Mouse (Mus musculus) liver, embryonic 15.5 days (tissue): Measurements from ENCODE around the gene Trmu. TPM values are rescaled to one million over a fixed set of nuclear protein-coding genes. Genes with fewer than 3 reads are reported as not detected.

ENCODE experiments used
- ATAC-seq: fragments of 200-750 bp; cut with Nextera tagmentation; 2 replicates; pipeline ENCODE4 v1.8.0; 2017; ENCODE audit warnings: moderate number of reproducible peaks, mild to moderate bottlenecking, moderate library complexity; ENCODE audit not compliant: insufficient read depth
- H3K27ac ChIP-seq: fragments of 300-500 bp; sonication (generic); replicated peaks from 2 replicates; pipeline ENCODE4 v1.5.1; 2015; ENCODE audit warnings: mild to moderate bottlenecking, inconsistent platforms
- H3K27me3 ChIP-seq: fragments of 300-500 bp; sonication (generic); 2 replicates; pipeline ENCODE4 v1.6.1; 2015; ENCODE audit warnings: mild to moderate bottlenecking, inconsistent platforms
- H3K36me3 ChIP-seq: fragments of 300-500 bp; sonication (generic); replicated peaks from 2 replicates; pipeline ENCODE4 v1.6.1; 2015; ENCODE audit warnings: moderate library complexity, mild to moderate bottlenecking, inconsistent platforms
- H3K4me1 ChIP-seq: fragments of 300-500 bp; sonication (generic); replicated peaks from 2 replicates; pipeline ENCODE4 v1.6.1; 2015; ENCODE audit warnings: inconsistent platforms
- H3K4me2 ChIP-seq: fragments of 300-500 bp; sonication (generic); 2 replicates; pipeline ENCODE4 v1.6.1; 2015; ENCODE audit warnings: moderate library complexity, mild to moderate bottlenecking, inconsistent platforms
- H3K4me3 ChIP-seq: fragments of 300-500 bp; sonication (generic); replicated peaks from 2 replicates; pipeline ENCODE4 v1.5.1; 2015; ENCODE audit warnings: mild to moderate bottlenecking, inconsistent platforms
- H3K9ac ChIP-seq: fragments of 300-500 bp; sonication (generic); 2 replicates; pipeline ENCODE4 v1.6.1; 2015; ENCODE audit warnings: moderate library complexity, mild to moderate bottlenecking, inconsistent platforms
- H3K9me3 ChIP-seq: fragments of 300-500 bp; sonication (generic); replicated peaks from 2 replicates; pipeline ENCODE4 v1.6.1; 2016; ENCODE audit warnings: inconsistent platforms
- WGBS: fragments of 180-500 bp; shearing (Covaris S2); methylation state at CpG from one replicate; pipeline ENCODE4 v1.1.7; 2015; ENCODE audit warnings: mixed read lengths; ENCODE audit not compliant: insufficient replicate concordance; 5-methylcytosine and 5-hydroxymethylcytosine counted together
- polyA plus RNA-seq: library from polyadenylated mRNA; unstranded; fragments of >200 nt; fragmentation: Nextera tagmentation; extraction: Ambion mirVana; gene quantifications from 2 replicates; pipeline ENCODE4 v1.2.1, GENCODE M21; 2015

Trmu gene
- polyA plus RNA-seq, 1 experiment from 2014 or later = 17.3 TPM

GRCm38 (mm10) chr15:85919191-85919891 lies 40.2 kb downstream of the Trmu start:
- no peak overlapping the region for H3K27ac ChIP-seq
- WGBS = 47% methylated on average over 8 of the region's 8 CpGs
- no peaks in the 10 kb centered on the region for H3K9me3 ChIP-seq
- no peak overlapping the region for H3K4me3 ChIP-seq
- H3K4me2 ChIP-seq = no peak overlapping the region
- H3K4me1 ChIP-seq = no peaks in the 10 kb centered on the region
- no peaks in the 10 kb centered on the region for H3K36me3 ChIP-seq
- no peaks in the 10 kb centered on the region for H3K27me3 ChIP-seq
- no peak overlapping the region for H3K9ac ChIP-seq
- no peak for ATAC-seq

- ATAC-seq = no peak
- H3K27ac ChIP-seq = no peak overlapping the region
- H3K36me3 ChIP-seq = no peaks in the 10 kb centered on the region
- H3K9me3 ChIP-seq = no peaks in the 10 kb centered on the region
- H3K4me3 ChIP-seq = no peak overlapping the region
- H3K4me2 ChIP-seq = no peak overlapping the region
- no peaks in the 10 kb centered on the region for H3K27me3 ChIP-seq
- H3K4me1 ChIP-seq = no peaks in the 10 kb centered on the region
- 64% methylated on average over 8 of the region's 8 CpGs for WGBS
- no peak overlapping the region for H3K9ac ChIP-seq
Measured at GRCm38 (mm10) chr15:85919892-85920248, 40.8 kb downstream of the Trmu start.

GRCm38 (mm10) chr15:85921855-85922254 lies 42.7 kb downstream of the Trmu start:
- H3K36me3 ChIP-seq = no peaks in the 10 kb centered on the region
- 75% methylated on average over 11 of the region's 11 CpGs for WGBS
- ATAC-seq = no peak

GRCm38 (mm10) chr15:85928161-85928560 lies 49.0 kb downstream of the Trmu start:
- H3K4me2 ChIP-seq = no peak overlapping the region
- WGBS = 79% methylated on average over 12 of the region's 12 CpGs
- H3K27ac ChIP-seq = no peak overlapping the region
- no peak overlapping the region for H3K9ac ChIP-seq
- no peaks in the 10 kb centered on the region for H3K4me1 ChIP-seq
- no peak for ATAC-seq
- no peaks in the 10 kb centered on the region for H3K36me3 ChIP-seq
- H3K9me3 ChIP-seq = no peaks in the 10 kb centered on the region
- H3K27me3 ChIP-seq = no peaks in the 10 kb centered on the region
- H3K4me3 ChIP-seq = no peak overlapping the region

More at GRCm38 (mm10) chr15:85921855-85922254, 42.7 kb downstream of the Trmu start:
- H3K9me3 ChIP-seq = no peaks in the 10 kb centered on the region
- H3K9ac ChIP-seq = no peak overlapping the region
- H3K27ac ChIP-seq = no peak overlapping the region
- H3K27me3 ChIP-seq = no peaks in the 10 kb centered on the region
- no peak overlapping the region for H3K4me3 ChIP-seq
- H3K4me1 ChIP-seq = no peaks in the 10 kb centered on the region
- no peak overlapping the region for H3K4me2 ChIP-seq

- Histone ChIP-seq H3K9ac (no peak overlapping the region), H3K27ac (no peak overlapping the region), H3K4me2 (0 out of 2 replicates have a peak overlapping the region, but pooled peaks have one; percentile 9), H3K9me3 (no peaks in the 10 kb centered on the region), H3K4me1 (peaks cover 5% of the 10 kb centered on the region; the same call in 1 of the 2 replicates), H3K27me3 (no peaks in the 10 kb centered on the region), H3K4me3 (no peak overlapping the region), H3K36me3 (no peaks in the 10 kb centered on the region)
- 33% methylated on average over 5 of the region's 5 CpGs for WGBS
- peak; percentile 85 for ATAC-seq
Measured at GRCm38 (mm10) chr15:85935627-85936049, 56.5 kb downstream of the Trmu start.

Other genes starting within 250 kb of the Trmu start
- 23.7 and 31.9 TPM in 2 replicates for gene Ppara, start 144.3 kb upstream of the Trmu start, polyA plus RNA-seq
- 20.9 and 21.8 TPM in 2 replicates for gene Cdpf1, start 67.6 kb upstream of the Trmu start, polyA plus RNA-seq
- gene Pkdrej, start 57.6 kb upstream of the Trmu start, polyA plus RNA-seq = 0.08 and 0.09 TPM in 2 replicates
- gene Ttc38, start 47.0 kb upstream of the Trmu start, polyA plus RNA-seq = 8.6 and 9.8 TPM in 2 replicates
- gene Gtse1, start 19.6 kb upstream of the Trmu start, polyA plus RNA-seq = 24.2 and 25.0 TPM in 2 replicates
- 0.01 and 0.08 TPM in 2 replicates for gene Celsr1, start 154.5 kb downstream of the Trmu start, polyA plus RNA-seq
- 6.3 and 7.8 TPM in 2 replicates for gene Gramd4, start 178.4 kb downstream of the Trmu start, polyA plus RNA-seq